Mouse (Mus musculus): ENCODE data around the gene D16Ertd472e. TPM values are rescaled to one million over a fixed set of nuclear protein-coding genes. Genes with fewer than 3 reads are reported as not detected.

The D16Ertd472e gene
- total RNA-seq, 1 experiment, result 23.7 TPM

DNA sequence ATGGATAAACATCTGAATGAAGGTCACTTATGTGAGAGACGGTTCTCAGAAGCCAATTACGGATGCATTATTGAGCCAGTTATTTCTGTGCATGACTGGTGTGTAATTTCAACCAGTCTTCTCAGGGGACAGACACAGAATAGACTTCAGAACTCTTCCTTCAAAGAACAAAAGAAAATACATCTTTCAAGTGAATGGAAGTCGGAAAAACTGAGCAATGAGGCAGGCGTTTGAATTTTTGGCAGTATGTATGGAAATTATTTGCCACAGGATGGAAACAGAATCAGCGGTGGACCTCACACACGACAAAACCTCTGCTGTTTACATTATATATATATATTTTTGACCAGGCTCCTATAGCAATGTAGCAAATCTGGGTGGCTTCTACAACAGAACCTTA is 14.6 kb upstream of the D16Ertd472e start:
- peaks cover 7% of the 10 kb centered on the region for H3K9me3 ChIP-seq (ENCODE audit: control insufficient read depth, insufficient read depth, low read depth, low read length)
- TF ChIP-seq HCFC1 (IDR thresholded peaks at IDR 0.05; ENCODE audit: borderline replicate concordance, insufficient read depth, low read length), result no peak
- TF ChIP-seq CHD2 (IDR thresholded peaks at IDR 0.05; ENCODE audit: low read depth, low read length), result no peak
- TF ChIP-seq ZC3H11A (IDR thresholded peaks at IDR 0.05; ENCODE audit: borderline replicate concordance, low read depth, low read length), result no peak
- no peak for TF ChIP-seq MAFK (IDR thresholded peaks at IDR 0.05; ENCODE audit: insufficient read depth, low read depth, low read length)
- TF ChIP-seq ZNF384 (IDR thresholded peaks at IDR 0.05; ENCODE audit: low read depth, low read length), result no peak
- H3K4me1 ChIP-seq (ENCODE audit: control insufficient read depth in 2 of 2, insufficient read depth in 2 of 2, low read length in 2 of 2, poor library complexity in 1 of 2), result 0 out of 4 replicates have a peak, but pooled peaks cover 0 to 2% of the 10 kb centered on the region in 2 experiments
- no peak overlapping the region for H3K4me3 ChIP-seq (ENCODE audit: insufficient read depth in 1 of 2, low read depth in 1 of 2, low read length in 2 of 2, poor library complexity in 1 of 2, severe bottlenecking in 1 of 2)
- DNase-seq (ENCODE audit: low read depth, low spot score), result no peak
- in situ Hi-C loops (cut with MboI; ENCODE audit: low sequenced_read_pairs in 2 of 2, unreplicated experiment in 2 of 2), result no loop called here
- H3K36me3 ChIP-seq (ENCODE audit: control insufficient read depth, insufficient read depth, low read length, poor library complexity, severe bottlenecking), result no peaks in the 10 kb centered on the region
- no peak overlapping the region for H3K9ac ChIP-seq (ENCODE audit: insufficient read depth, low read depth, low read length, poor library complexity, severe bottlenecking)
- H3K27ac ChIP-seq (ENCODE audit: insufficient read depth, low read depth, low read length, poor library complexity, severe bottlenecking), result no peak overlapping the region

DNA sequence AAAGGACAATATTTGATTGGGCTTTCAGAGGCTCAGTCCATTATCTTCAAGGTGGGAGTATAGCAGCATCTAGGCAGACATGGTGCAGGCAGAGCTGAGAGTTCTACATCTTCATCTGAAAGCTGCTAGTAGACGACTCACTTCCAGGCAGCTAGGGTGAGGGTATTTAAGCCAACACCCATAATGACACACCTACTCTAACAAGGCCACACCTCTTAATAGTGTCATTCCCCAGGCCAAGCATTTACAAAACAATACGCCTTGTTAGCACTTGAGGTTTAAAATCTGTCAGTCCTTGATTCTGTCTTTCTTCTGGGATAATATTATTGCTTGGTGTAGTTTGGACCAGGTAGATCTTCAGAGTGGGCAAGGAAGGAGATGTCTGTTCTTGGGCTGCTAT is 12.3 kb upstream of the D16Ertd472e start:
- Histone ChIP-seq H3K9me3 (ENCODE audit: control insufficient read depth, insufficient read depth, low read depth, low read length) (no peaks in the 10 kb centered on the region), H3K36me3 (ENCODE audit: control insufficient read depth, insufficient read depth, low read length, poor library complexity, severe bottlenecking) (no peaks in the 10 kb centered on the region), H3K27ac (ENCODE audit: insufficient read depth, low read depth, low read length, poor library complexity, severe bottlenecking) (no peak overlapping the region), H3K9ac (ENCODE audit: insufficient read depth, low read depth, low read length, poor library complexity, severe bottlenecking) (no peak overlapping the region), H3K4me1 (ENCODE audit: control insufficient read depth in 2 of 2, insufficient read depth in 2 of 2, low read length in 2 of 2, poor library complexity in 1 of 2) (0 out of 4 replicates have a peak, but pooled peaks cover 0 to 2% of the 10 kb centered on the region in 2 experiments), H3K4me3 (ENCODE audit: insufficient read depth in 1 of 2, low read depth in 1 of 2, low read length in 2 of 2, poor library complexity in 1 of 2, severe bottlenecking in 1 of 2) (no peak overlapping the region)
- DNase-seq (ENCODE audit: low read depth, low spot score), result no peak
- no peak for TF ChIP-seq MAFK (IDR thresholded peaks at IDR 0.05; ENCODE audit: insufficient read depth, low read depth, low read length)
- no peak for TF ChIP-seq CHD2 (IDR thresholded peaks at IDR 0.05; ENCODE audit: low read depth, low read length)
- TF ChIP-seq ZNF384 (IDR thresholded peaks at IDR 0.05; ENCODE audit: low read depth, low read length), result no peak
- TF ChIP-seq ZC3H11A (IDR thresholded peaks at IDR 0.05; ENCODE audit: borderline replicate concordance, low read depth, low read length), result no peak
- no peak for TF ChIP-seq HCFC1 (IDR thresholded peaks at IDR 0.05; ENCODE audit: borderline replicate concordance, insufficient read depth, low read length)
- in situ Hi-C loops (cut with MboI; ENCODE audit: low sequenced_read_pairs in 2 of 2, unreplicated experiment in 2 of 2), result no loop called here

DNA sequence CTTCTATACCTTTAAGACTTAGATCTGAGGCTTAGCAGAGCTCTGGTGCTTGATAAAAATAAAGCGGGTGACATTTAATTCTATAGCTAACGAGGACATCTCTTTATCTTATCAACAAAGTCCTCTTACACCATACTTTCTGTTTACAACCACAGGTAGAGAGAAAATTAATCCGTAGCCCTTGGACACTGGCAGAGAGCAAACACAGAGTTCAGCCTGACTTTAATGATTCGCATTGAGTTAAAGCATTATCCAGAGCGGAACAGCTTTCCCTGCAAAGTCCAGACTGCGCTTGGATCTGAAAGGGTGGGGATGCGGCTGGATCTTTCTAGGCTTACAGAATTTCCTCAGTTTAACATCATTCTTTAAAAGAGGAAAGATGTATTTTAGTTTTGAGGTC is 10.1 kb upstream of the D16Ertd472e start:
- Histone ChIP-seq H3K27ac (ENCODE audit: insufficient read depth, low read depth, low read length, poor library complexity, severe bottlenecking) (no peak overlapping the region), H3K36me3 (ENCODE audit: control insufficient read depth, insufficient read depth, low read length, poor library complexity, severe bottlenecking) (no peaks in the 10 kb centered on the region), H3K9ac (ENCODE audit: insufficient read depth, low read depth, low read length, poor library complexity, severe bottlenecking) (no peak overlapping the region), H3K4me3 (ENCODE audit: insufficient read depth in 1 of 2, low read depth in 1 of 2, low read length in 2 of 2, poor library complexity in 1 of 2, severe bottlenecking in 1 of 2) (no peak overlapping the region), H3K9me3 (ENCODE audit: control insufficient read depth, insufficient read depth, low read depth, low read length) (no peaks in the 10 kb centered on the region), H3K4me1 (ENCODE audit: control insufficient read depth in 2 of 2, insufficient read depth in 2 of 2, low read length in 2 of 2, poor library complexity in 1 of 2) (0 out of 4 replicates have a peak, but pooled peaks cover 0 to 2% of the 10 kb centered on the region in 2 experiments)
- TF ChIP-seq HCFC1 (IDR thresholded peaks at IDR 0.05; ENCODE audit: borderline replicate concordance, insufficient read depth, low read length), result no peak
- no peak for TF ChIP-seq ZC3H11A (IDR thresholded peaks at IDR 0.05; ENCODE audit: borderline replicate concordance, low read depth, low read length)
- no peak for TF ChIP-seq MAFK (IDR thresholded peaks at IDR 0.05; ENCODE audit: insufficient read depth, low read depth, low read length)
- TF ChIP-seq CHD2 (IDR thresholded peaks at IDR 0.05; ENCODE audit: low read depth, low read length), result no peak
- no peak for TF ChIP-seq ZNF384 (IDR thresholded peaks at IDR 0.05; ENCODE audit: low read depth, low read length)
- in situ Hi-C loops (cut with MboI; ENCODE audit: low sequenced_read_pairs in 2 of 2, unreplicated experiment in 2 of 2), result no loop called here
- no peak for DNase-seq (ENCODE audit: low read depth, low spot score)

DNA sequence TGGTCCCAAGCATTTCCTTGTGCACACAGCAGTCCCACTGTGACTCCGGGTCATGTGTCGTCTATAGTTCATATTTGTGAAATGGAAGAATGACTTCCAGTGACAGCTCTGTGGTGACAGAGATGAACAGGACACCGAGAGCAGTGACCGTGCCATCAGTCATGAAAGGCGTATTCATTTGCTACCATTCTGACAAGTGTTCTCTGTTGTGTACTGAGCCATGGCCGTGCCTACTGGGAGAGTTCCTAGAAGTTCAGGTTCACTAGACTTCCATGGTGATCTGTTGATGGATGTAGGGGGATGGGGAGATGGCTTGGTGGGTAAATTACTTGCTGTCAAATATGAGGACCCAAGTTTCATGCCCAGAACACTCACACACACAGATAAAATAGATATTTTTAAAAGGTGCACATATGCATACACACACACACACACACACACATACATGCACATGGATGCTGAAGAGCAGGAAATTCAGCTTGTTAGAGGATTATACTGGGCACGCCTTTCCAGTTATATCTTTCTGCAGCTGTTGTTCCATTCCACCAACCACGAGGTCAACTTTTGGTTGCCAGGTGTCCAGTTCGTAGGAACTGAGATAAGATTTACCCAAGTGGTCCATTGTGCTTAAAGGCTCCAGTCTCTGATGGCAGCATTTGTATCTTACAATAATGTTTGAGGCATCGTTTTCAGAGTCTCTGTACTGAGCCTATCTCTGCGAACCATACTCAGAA is 9.3 kb upstream of the D16Ertd472e start:
- H3K9ac ChIP-seq (ENCODE audit: insufficient read depth, low read depth, low read length, poor library complexity, severe bottlenecking), result no peak overlapping the region
- TF ChIP-seq ZNF384 (IDR thresholded peaks at IDR 0.05; ENCODE audit: low read depth, low read length) (no peak), MAFK (IDR thresholded peaks at IDR 0.05; ENCODE audit: insufficient read depth, low read depth, low read length) (no peak)
- 0 out of 4 replicates have a peak, but pooled peaks cover 0 to 2% of the 10 kb centered on the region in 2 experiments for H3K4me1 ChIP-seq (ENCODE audit: control insufficient read depth in 2 of 2, insufficient read depth in 2 of 2, low read length in 2 of 2, poor library complexity in 1 of 2)
- in situ Hi-C loops (cut with MboI; ENCODE audit: low sequenced_read_pairs in 2 of 2, unreplicated experiment in 2 of 2), result no loop called here
- no peaks in the 10 kb centered on the region for H3K36me3 ChIP-seq (ENCODE audit: control insufficient read depth, insufficient read depth, low read length, poor library complexity, severe bottlenecking)
- no peaks in the 10 kb centered on the region for H3K9me3 ChIP-seq (ENCODE audit: control insufficient read depth, insufficient read depth, low read depth, low read length)
- H3K27ac ChIP-seq (ENCODE audit: insufficient read depth, low read depth, low read length, poor library complexity, severe bottlenecking), result no peak overlapping the region
- H3K4me3 ChIP-seq (ENCODE audit: insufficient read depth in 1 of 2, low read depth in 1 of 2, low read length in 2 of 2, poor library complexity in 1 of 2, severe bottlenecking in 1 of 2), result no peak overlapping the region
- no peak for DNase-seq (ENCODE audit: low read depth, low spot score)
